Mouse (Mus musculus): Measurements from ENCODE around the gene Wipi1. TPM values are rescaled to one million over a fixed set of nuclear protein-coding genes. Genes with fewer than 3 reads are reported as not detected.

Gene Wipi1
- polyA plus RNA-seq, 1 experiment from 2014 or later = 5.7 TPM

- Histone ChIP-seq H3K27me3 (replicated peaks; ENCODE audit: control insufficient read depth, insufficient read depth, low read length) (no peaks in the 10 kb centered on the region), H3K27ac (ENCODE audit: low read depth, low read length) (peak overlapping the region; percentile 97), H3K4me1 (ENCODE audit: control insufficient read depth, insufficient read depth, low read length) (peaks cover 29% of the 10 kb centered on the region), H3K4me3 (ENCODE audit: low read depth, low read length) (peak overlapping the region; percentile 91), H3K9ac (ENCODE audit: low read length) (peak overlapping the region; percentile 97), H3K9me3 (replicated peaks; ENCODE audit: control insufficient read depth, low read length) (no peaks in the 10 kb centered on the region), H3K4me2 (ENCODE audit: low read length) (peak overlapping the region; percentile 74), H3K36me3 (ENCODE audit: control insufficient read depth, insufficient read depth, low read length) (peaks cover 15% of the 10 kb centered on the region)
- WGBS = 1% methylated on average over 31 of the region's 31 CpGs
- DNase-seq (ENCODE audit: low spot score) (peak; percentile 84), ATAC-seq (peak; percentile 78)
Observed at GRCm38 (mm10) chr11:109649975-109650701, 38.4 kb upstream of the Wipi1 start.

- Histone ChIP-seq H3K9me3 (replicated peaks; ENCODE audit: control insufficient read depth, low read length) (no peaks in the 10 kb centered on the region), H3K27ac (ENCODE audit: low read depth, low read length) (peak within 1 kb of the TSS; percentile 97), H3K4me3 (ENCODE audit: low read depth, low read length) (peak within 1 kb of the TSS; percentile 91), H3K4me2 (ENCODE audit: low read length) (peak within 1 kb of the TSS; percentile 74), H3K27me3 (replicated peaks; ENCODE audit: control insufficient read depth, insufficient read depth, low read length) (no peaks in the 10 kb centered on the region), H3K36me3 (ENCODE audit: control insufficient read depth, insufficient read depth, low read length) (peaks cover 7% of the 10 kb centered on the region; the same call in 1 of the 2 replicates), H3K9ac (ENCODE audit: low read length) (peak within 1 kb of the TSS; percentile 97), H3K4me1 (ENCODE audit: control insufficient read depth, insufficient read depth, low read length) (peaks cover 29% of the 10 kb centered on the region)
- WGBS = 45% methylated on average over 8 of the region's 8 CpGs
- ATAC-seq = no peak
- DNase-seq (ENCODE audit: low spot score) = peak; percentile 51
Observed at GRCm38 (mm10) chr11:109649206-109649605, 37.4 kb upstream of the Wipi1 start, which contains the start of gene Prkar1a. Gene Prkar1a (plus strand): TSS chr11:109649405.

GRCm38 (mm10) chr11:109648510-109648909 lies 36.7 kb upstream of the Wipi1 start:
- Histone ChIP-seq H3K4me1 (ENCODE audit: control insufficient read depth, insufficient read depth, low read length) (peaks cover 27% of the 10 kb centered on the region), H3K27me3 (replicated peaks; ENCODE audit: control insufficient read depth, insufficient read depth, low read length) (no peaks in the 10 kb centered on the region), H3K36me3 (ENCODE audit: control insufficient read depth, insufficient read depth, low read length) (no peaks in the 10 kb centered on the region; the same call in 1 of the 2 replicates), H3K27ac (ENCODE audit: low read depth, low read length) (peak overlapping the region; percentile 97), H3K4me3 (ENCODE audit: low read depth, low read length) (no peak overlapping the region), H3K9ac (ENCODE audit: low read length) (peak overlapping the region; percentile 55; the same call in 1 of the 2 replicates), H3K9me3 (replicated peaks; ENCODE audit: control insufficient read depth, low read length) (no peaks in the 10 kb centered on the region), H3K4me2 (ENCODE audit: low read length) (peak overlapping the region; percentile 74; the same call in 1 of the 2 replicates)
- DNase-seq (ENCODE audit: low spot score) = peak; percentile 69
- 41% methylated on average over 7 of the region's 7 CpGs for WGBS
- ATAC-seq = no peak

GRCm38 (mm10) chr11:109641498-109642222 lies 29.9 kb upstream of the Wipi1 start:
- Histone ChIP-seq H3K9me3 (replicated peaks; ENCODE audit: control insufficient read depth, low read length) (no peaks in the 10 kb centered on the region), H3K4me3 (ENCODE audit: low read depth, low read length) (no peak overlapping the region), H3K27ac (ENCODE audit: low read depth, low read length) (no peak overlapping the region), H3K9ac (ENCODE audit: low read length) (no peak overlapping the region), H3K36me3 (ENCODE audit: control insufficient read depth, insufficient read depth, low read length) (no peaks in the 10 kb centered on the region), H3K4me1 (ENCODE audit: control insufficient read depth, insufficient read depth, low read length) (no peaks in the 10 kb centered on the region), H3K4me2 (ENCODE audit: low read length) (no peak overlapping the region), H3K27me3 (replicated peaks; ENCODE audit: control insufficient read depth, insufficient read depth, low read length) (no peaks in the 10 kb centered on the region)
- 85% methylated on average over 5 of the region's 5 CpGs for WGBS
- no peak for ATAC-seq
- no peak for DNase-seq (ENCODE audit: low spot score)

GRCm38 (mm10) chr11:109635871-109636395 lies 24.2 kb upstream of the Wipi1 start:
- H3K4me1 ChIP-seq (ENCODE audit: control insufficient read depth, insufficient read depth, low read length) = no peaks in the 10 kb centered on the region
- no peak for ATAC-seq
- WGBS = 74% methylated on average over 6 of the region's 6 CpGs
- no peak overlapping the region for H3K4me3 ChIP-seq (ENCODE audit: low read depth, low read length)
- H3K4me2 ChIP-seq (ENCODE audit: low read length) = no peak overlapping the region
- H3K9ac ChIP-seq (ENCODE audit: low read length) = no peak overlapping the region
- no peaks in the 10 kb centered on the region for H3K9me3 ChIP-seq (replicated peaks; ENCODE audit: control insufficient read depth, low read length)
- H3K36me3 ChIP-seq (ENCODE audit: control insufficient read depth, insufficient read depth, low read length) = no peaks in the 10 kb centered on the region
- H3K27me3 ChIP-seq (replicated peaks; ENCODE audit: control insufficient read depth, insufficient read depth, low read length) = no peaks in the 10 kb centered on the region
- DNase-seq (ENCODE audit: low spot score) = no peak
- H3K27ac ChIP-seq (ENCODE audit: low read depth, low read length) = no peak overlapping the region

- no peak overlapping the region for H3K9ac ChIP-seq (ENCODE audit: low read length)
- no peak overlapping the region for H3K4me2 ChIP-seq (ENCODE audit: low read length)
- H3K36me3 ChIP-seq (ENCODE audit: control insufficient read depth, insufficient read depth, low read length) = no peaks in the 10 kb centered on the region
- no peak for DNase-seq (ENCODE audit: low spot score)
- 91% methylated on average over 9 of the region's 9 CpGs for WGBS
- no peaks in the 10 kb centered on the region for H3K9me3 ChIP-seq (replicated peaks; ENCODE audit: control insufficient read depth, low read length)
- H3K4me3 ChIP-seq (ENCODE audit: low read depth, low read length) = no peak overlapping the region
- H3K4me1 ChIP-seq (ENCODE audit: control insufficient read depth, insufficient read depth, low read length) = no peaks in the 10 kb centered on the region
- H3K27me3 ChIP-seq (replicated peaks; ENCODE audit: control insufficient read depth, insufficient read depth, low read length) = no peaks in the 10 kb centered on the region
- no peak for ATAC-seq
- H3K27ac ChIP-seq (ENCODE audit: low read depth, low read length) = no peak overlapping the region
Observed at GRCm38 (mm10) chr11:109634928-109635327, 23.2 kb upstream of the Wipi1 start.

- Histone ChIP-seq H3K27ac (ENCODE audit: low read depth, low read length) (no peak overlapping the region), H3K9ac (ENCODE audit: low read length) (no peak overlapping the region), H3K27me3 (replicated peaks; ENCODE audit: control insufficient read depth, insufficient read depth, low read length) (no peaks in the 10 kb centered on the region), H3K4me1 (ENCODE audit: control insufficient read depth, insufficient read depth, low read length) (no peaks in the 10 kb centered on the region), H3K36me3 (ENCODE audit: control insufficient read depth, insufficient read depth, low read length) (no peaks in the 10 kb centered on the region), H3K9me3 (replicated peaks; ENCODE audit: control insufficient read depth, low read length) (no peaks in the 10 kb centered on the region), H3K4me2 (ENCODE audit: low read length) (no peak overlapping the region), H3K4me3 (ENCODE audit: low read depth, low read length) (no peak overlapping the region)
- WGBS = 84% methylated on average over 10 of the region's 10 CpGs
- DNase-seq (ENCODE audit: low spot score) (no peak), ATAC-seq (no peak)
Observed at GRCm38 (mm10) chr11:109629021-109629521, 17.3 kb upstream of the Wipi1 start.

GRCm38 (mm10) chr11:109628099-109628498 lies 16.3 kb upstream of the Wipi1 start:
- Histone ChIP-seq H3K36me3 (ENCODE audit: control insufficient read depth, insufficient read depth, low read length) (no peaks in the 10 kb centered on the region), H3K9ac (ENCODE audit: low read length) (no peak overlapping the region), H3K27ac (ENCODE audit: low read depth, low read length) (no peak overlapping the region), H3K27me3 (replicated peaks; ENCODE audit: control insufficient read depth, insufficient read depth, low read length) (no peaks in the 10 kb centered on the region), H3K4me1 (ENCODE audit: control insufficient read depth, insufficient read depth, low read length) (no peaks in the 10 kb centered on the region), H3K4me3 (ENCODE audit: low read depth, low read length) (no peak overlapping the region), H3K4me2 (ENCODE audit: low read length) (no peak overlapping the region), H3K9me3 (replicated peaks; ENCODE audit: control insufficient read depth, low read length) (no peaks in the 10 kb centered on the region)
- 82% methylated on average over 3 of the region's 3 CpGs for WGBS
- no peak for ATAC-seq
- DNase-seq (ENCODE audit: low spot score) = no peak
